Mouse (Mus musculus) CH12.LX (cell line): Measurements from ENCODE around the gene Zfp61. TPM values are rescaled to one million over a fixed set of nuclear protein-coding genes. Genes with fewer than 3 reads are reported as not detected.

ENCODE experiments used
- DNase-seq: peaks from one replicate; pipeline ENCODE4 v3.0.0-alpha.2; 2013; ENCODE audit errors: extremely low read depth
- H3K27ac ChIP-seq: 2 replicates; pipeline ENCODE4 v1.5.1; 2012; ENCODE audit warnings: low read depth, mild to moderate bottlenecking, control low read depth, moderate library complexity; ENCODE audit not compliant: insufficient read depth
- H3K27me3 ChIP-seq: replicated peaks from 2 replicates; pipeline ENCODE3; 2012; ENCODE audit warnings: inconsistent platforms
- H3K36me3 ChIP-seq, 2 experiments: replicated peaks in 1 of 2; 2 replicates each; pipeline versions ENCODE3 to v1.6.1; 2012; ENCODE audit warnings: inconsistent platforms in 1 of 2, low read length in 1 of 2, mild to moderate bottlenecking in 1 of 2, mixed read lengths in 1 of 2, moderate library complexity in 1 of 2; ENCODE audit not compliant: control insufficient read depth in 1 of 2, insufficient read depth in 1 of 2
- H3K4me1 ChIP-seq, 2 experiments: 2 replicates each; pipeline ENCODE4 v1.6.1; 2012; ENCODE audit warnings: inconsistent platforms in 1 of 2, moderate library complexity in 1 of 2; ENCODE audit not compliant: insufficient read depth in 2 of 2, control insufficient read depth in 1 of 2
- H3K4me2 ChIP-seq: 2 replicates; pipeline ENCODE4 v1.6.1; 2012; ENCODE audit warnings: low read depth, mild to moderate bottlenecking, control low read depth; ENCODE audit not compliant: poor library complexity, insufficient read depth, severe bottlenecking
- H3K4me3 ChIP-seq, 3 experiments: fragments of 150-350 bp in 1 of 3; sonication (generic) in 1 of 3; replicated peaks in 1 of 3; 2 replicates each; pipeline versions ENCODE3 to v1.5.1; 2011 to 2012; ENCODE audit warnings: low read depth in 2 of 3, low read length in 2 of 3, mild to moderate bottlenecking in 2 of 3, moderate library complexity in 2 of 3, control low read depth in 1 of 3, improper control_type of control experiment in 1 of 3, inconsistent platforms in 1 of 3, mixed read lengths in 1 of 3; ENCODE audit not compliant: poor library complexity in 1 of 3
- H3K79me2 ChIP-seq: replicated peaks from 2 replicates; pipeline ENCODE4 v1.6.1; 2012; ENCODE audit warnings: mild to moderate bottlenecking, moderate library complexity; ENCODE audit not compliant: control insufficient read depth, poor library complexity, insufficient read depth, severe bottlenecking; ENCODE audit errors: extremely low read depth
- H3K9ac ChIP-seq: 2 replicates; pipeline ENCODE4 v1.6.1; 2012; ENCODE audit warnings: low read depth, mild to moderate bottlenecking, control low read depth, moderate library complexity; ENCODE audit not compliant: insufficient read depth
- H3K9me3 ChIP-seq: replicated peaks from 2 replicates; pipeline ENCODE3; 2012; ENCODE audit warnings: low read length, inconsistent platforms, mixed read lengths
- BHLHE40 ChIP-seq: IDR thresholded peaks from 2 replicates; pipeline ENCODE4 v1.6.1; 2011; ENCODE audit warnings: mild to moderate bottlenecking, low read depth, low read length, improper control_type of control experiment
- CHD1 ChIP-seq: IDR thresholded peaks from 2 replicates; pipeline ENCODE4 v1.6.1; 2012; ENCODE audit warnings: low read depth, low read length, improper control_type of control experiment, inconsistent platforms
- CTCF ChIP-seq, 2 experiments: IDR thresholded peaks in 1 of 2; conservative IDR thresholded peaks in 1 of 2; 2 replicates each; pipeline ENCODE4 v1.5.1; 2011 to 2012; ENCODE audit warnings: low read depth in 2 of 2, low read length in 2 of 2, improper control_type of control experiment in 1 of 2, inconsistent platforms in 1 of 2, mild to moderate bottlenecking in 1 of 2, moderate library complexity in 1 of 2
- E2F4 ChIP-seq: IDR thresholded peaks from 2 replicates; pipeline ENCODE4 v1.6.1; 2011; ENCODE audit warnings: low read depth, low read length, improper control_type of control experiment; ENCODE audit not compliant: insufficient replicate concordance
- EP300 ChIP-seq: IDR thresholded peaks from 2 replicates; pipeline ENCODE4 v1.6.1; 2011; ENCODE audit warnings: low read length, improper control_type of control experiment
- HCFC1 ChIP-seq: IDR thresholded peaks from 2 replicates; pipeline ENCODE4 v1.6.1; 2012; ENCODE audit warnings: low read depth, mild to moderate bottlenecking, inconsistent platforms, low read length, improper control_type of control experiment
- MAZ ChIP-seq: IDR thresholded peaks from 2 replicates; pipeline ENCODE4 v1.6.1; 2012; ENCODE audit warnings: low read depth, mild to moderate bottlenecking, inconsistent platforms, low read length, improper control_type of control experiment, moderate library complexity
- MXI1 ChIP-seq: IDR thresholded peaks from 2 replicates; pipeline ENCODE4 v1.6.1; 2011; ENCODE audit warnings: mild to moderate bottlenecking, low read depth, low read length, improper control_type of control experiment
- MYC ChIP-seq: IDR thresholded peaks from 2 replicates; pipeline ENCODE4 v1.6.1; 2011; ENCODE audit warnings: low read depth, mild to moderate bottlenecking, improper control_type of control experiment, low read length
- NELFE ChIP-seq: IDR thresholded peaks from 2 replicates; pipeline ENCODE4 v1.6.1; 2011; ENCODE audit warnings: low read depth, low read length, improper control_type of control experiment
- PAX5 ChIP-seq: IDR thresholded peaks from 2 replicates; pipeline ENCODE4 v1.6.1; 2012; ENCODE audit warnings: low read length, inconsistent platforms, mixed read lengths
- TCF12 ChIP-seq: IDR thresholded peaks from 2 replicates; pipeline ENCODE4 v1.6.1; 2014; ENCODE audit warnings: low read depth, mild to moderate bottlenecking, inconsistent platforms, low read length, improper control_type of control experiment
- USF1 ChIP-seq: IDR thresholded peaks from 2 replicates; pipeline ENCODE4 v1.6.1; 2014; ENCODE audit warnings: low read depth, mild to moderate bottlenecking, inconsistent platforms, low read length, improper control_type of control experiment
- USF2 ChIP-seq: conservative IDR thresholded peaks from 2 replicates; pipeline ENCODE4 v1.6.1; 2011; ENCODE audit warnings: low read depth, low read length, improper control_type of control experiment
- ZKSCAN1 ChIP-seq: IDR thresholded peaks from 2 replicates; pipeline ENCODE4 v1.6.1; 2012; ENCODE audit warnings: low read depth, inconsistent platforms, low read length, improper control_type of control experiment, borderline replicate concordance
- ZMIZ1 ChIP-seq: IDR thresholded peaks from 2 replicates; pipeline ENCODE4 v1.6.1; 2012; ENCODE audit warnings: low read depth, mild to moderate bottlenecking, inconsistent platforms, low read length, improper control_type of control experiment
- ZNF384 ChIP-seq: IDR thresholded peaks from 2 replicates; pipeline ENCODE4 v1.6.1; 2012; ENCODE audit warnings: low read depth, low read length, improper control_type of control experiment, inconsistent platforms
- dilution Hi-C: fragments of 300-500 bp; cut with MboI; formaldehyde crosslinking; loops from 2 replicates; pipeline ENCODE4 v1.14.3; 2020; ENCODE audit warnings: low sequenced_read_pairs; ENCODE audit not compliant: extremely low pct_unique_long_range_greater_than_20kb, extremely low pct_ligation_motif_present
- in situ Hi-C: fragments of 300-500 bp; cut with MboI; formaldehyde crosslinking; loops from 3 replicates; pipeline ENCODE4 v1.14.3; 2019; ENCODE audit warnings: low sequenced_read_pairs, low pct_ligation_motif_present, low pct_unique_long_range_greater_than_20kb, mixed read lengths
- polyA plus RNA-seq: library from polyadenylated mRNA; unstranded; fragments of >175 nt; gene quantifications from 2 replicates; pipeline ENCODE4 v1.2.1, GENCODE M21; 2012; ENCODE audit warnings: low read depth; ENCODE audit not compliant: insufficient read length
- total RNA-seq, 2 experiments: library from RNA; depleted of rRNA; stranded (reverse); fragments of 300-350 nt in 1 of 2; fragments of >200 nt in 1 of 2; gene quantifications; 2 replicates each; pipeline ENCODE4 v1.2.3; 2012 to 2014

The Zfp61 gene
- total and polyA plus RNA-seq, 3 experiments: 2.3 to 3.3 (median 3.2) TPM

DNA sequence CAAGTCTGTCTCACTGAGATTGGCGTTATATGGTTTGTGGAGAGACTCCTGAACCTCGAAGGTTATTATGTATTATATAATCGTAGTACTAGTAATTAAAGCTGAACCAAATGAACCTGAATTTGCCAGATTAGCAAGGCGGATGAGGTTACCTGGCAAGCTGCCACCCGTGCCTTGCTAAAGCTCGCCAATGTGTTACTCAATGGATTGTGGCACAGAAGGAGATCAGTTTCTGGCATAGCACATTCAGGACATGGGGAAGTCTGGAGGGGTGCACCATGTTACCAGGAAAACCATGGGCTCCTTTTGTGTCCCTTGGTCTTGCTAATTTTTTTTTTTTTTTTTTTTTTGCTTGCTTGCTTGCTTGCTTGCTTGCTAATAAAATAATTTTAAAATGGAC lies 24.2 kb upstream of the Zfp61 start:
- Histone ChIP-seq H3K9ac (no peak overlapping the region), H3K9me3 (peaks cover 17% of the 10 kb centered on the region), H3K79me2 (no peaks in the 10 kb centered on the region), H3K4me3 (no peak overlapping the region), H3K27ac (no peak overlapping the region), H3K4me1 (no peaks in the 10 kb centered on the region), H3K4me2 (no peak overlapping the region), H3K36me3 (no peaks in the 10 kb centered on the region), H3K27me3 (peaks cover 53% of the 10 kb centered on the region)
- DNase-seq: no peak
- dilution Hi-C loops: no loop called here
- TF ChIP-seq EP300 (no peak), HCFC1 (no peak), TCF12 (no peak), BHLHE40 (no peak), ZNF384 (no peak), CTCF (conservative IDR thresholded peaks at IDR 0.05 in 1 of 2, IDR thresholded peaks at IDR 0.05 in 1 of 2; ENCODE audit: low read depth in 2 of 2, low read length in 2 of 2) (no peak), MAZ (no peak), MYC (no peak), E2F4 (no peak), MXI1 (no peak), USF2 (no peak)
- in situ Hi-C loops: no loop called here

- no peaks in the 10 kb centered on the region for H3K4me1 ChIP-seq
- no peak overlapping the region for H3K27ac ChIP-seq
- peaks cover 30% of the 10 kb centered on the region for H3K27me3 ChIP-seq
- in situ Hi-C loops: no loop called here
- peaks cover 17% of the 10 kb centered on the region for H3K9me3 ChIP-seq
- H3K4me2 ChIP-seq: no peak overlapping the region
- no peak overlapping the region for H3K9ac ChIP-seq
- no peak overlapping the region for H3K4me3 ChIP-seq
- no peak for DNase-seq
- dilution Hi-C loops: no loop called here
- no peaks in the 10 kb centered on the region for H3K36me3 ChIP-seq
- H3K79me2 ChIP-seq: no peaks in the 10 kb centered on the region
- TF ChIP-seq ZKSCAN1: no peak
- no peak for TF ChIP-seq CHD1
- TF ChIP-seq NELFE: no peak
- no peak for TF ChIP-seq PAX5
- TF ChIP-seq USF1: no peak
- no peak for TF ChIP-seq ZMIZ1
These were observed 21.6 kb upstream of the Zfp61 start for GRCm38 (mm10) chr7:24322593-24322992.
